Mouse (Mus musculus): Measurements from ENCODE around the gene Mmp8. TPM values are rescaled to one million over a fixed set of nuclear protein-coding genes. Genes with fewer than 3 reads are reported as not detected.
A peak's percentile ranks its signal among the peaks of the same experiment; 100 is the strongest.

Gene Mmp8
- total RNA-seq (2021) (under 1 TPM in 1 of 2 experiments, not detected in 1; 0.78 TPM), polyA plus RNA-seq (2012; rRNA removed) (not detected in 2 replicates)
- long read RNA-seq = 0 reads

GRCm38 (mm10) chr9:7558221-7559017 lies at the start of gene Mmp8:
Gene Mmp8 (plus strand): TSS chr9:7558456.
- DNase-seq = no peak

- DNase-seq = no peak
Measured at GRCm38 (mm10) chr9:7509619-7510233, 48.5 kb upstream of the Mmp8 start.

- DNase-seq = no peak
Measured at GRCm38 (mm10) chr9:7517944-7518571, 40.2 kb upstream of the Mmp8 start.

- DNase-seq = peak; percentile 24
Measured at GRCm38 (mm10) chr9:7526255-7526940, 31.9 kb upstream of the Mmp8 start.

GRCm38 (mm10) chr9:7542763-7543162 lies 15.5 kb upstream of the Mmp8 start:
- no peak for DNase-seq

GRCm38 (mm10) chr9:7544923-7545457 lies 13.3 kb upstream of the Mmp8 start:
- no peak for DNase-seq

GRCm38 (mm10) chr9:7545471-7545870 lies 12.8 kb upstream of the Mmp8 start:
- peak; percentile 24 for DNase-seq

- no peak for DNase-seq
Measured at GRCm38 (mm10) chr9:7545920-7546319, 12.3 kb upstream of the Mmp8 start.

- DNase-seq = no peak
Measured at GRCm38 (mm10) chr9:7551943-7552342, 6.3 kb upstream of the Mmp8 start.

GRCm38 (mm10) chr9:7553536-7553935 lies 4.7 kb upstream of the Mmp8 start:
- no peak for DNase-seq

GRCm38 (mm10) chr9:7554382-7554781 lies 3.9 kb upstream of the Mmp8 start:
- DNase-seq = peak; percentile 34

GRCm38 (mm10) chr9:7560026-7560425 lies 1.8 kb downstream of the Mmp8 start:
- no peak for DNase-seq

- peak; percentile 65 for DNase-seq
Measured at GRCm38 (mm10) chr9:7567376-7567775, 9.1 kb downstream of the Mmp8 start.

- no peak for DNase-seq
Measured at GRCm38 (mm10) chr9:7567923-7568322, 9.7 kb downstream of the Mmp8 start.

GRCm38 (mm10) chr9:7570485-7570884 lies 12.2 kb downstream of the Mmp8 start:
- DNase-seq = no peak

- no peak for DNase-seq
Measured at GRCm38 (mm10) chr9:7571162-7571561, 12.9 kb downstream of the Mmp8 start, which contains the start of gene Mmp27. Gene Mmp27 (plus strand): TSS chr9:7571396.

- no peak for DNase-seq
Measured at GRCm38 (mm10) chr9:7572188-7572587, 13.9 kb downstream of the Mmp8 start.

- no peak for DNase-seq
Measured at GRCm38 (mm10) chr9:7572663-7573308, 14.5 kb downstream of the Mmp8 start.

- DNase-seq = no peak
Measured at GRCm38 (mm10) chr9:7575526-7575925, 17.3 kb downstream of the Mmp8 start.

- no peak for DNase-seq
Measured at GRCm38 (mm10) chr9:7577371-7577770, 19.1 kb downstream of the Mmp8 start.

GRCm38 (mm10) chr9:7590063-7590462 lies 31.8 kb downstream of the Mmp8 start:
- no peak for DNase-seq
